9 mouse cellular contexts compared by ENCODE assay signal in genomic region chr2:152142571-152142970, GRCm38 (mm10). TPM values are rescaled to one million over a fixed set of nuclear protein-coding genes. Genes with fewer than 3 reads are reported as not detected.
A peak's percentile ranks its signal among the peaks of the same experiment; 100 is the strongest.
DNase-seq lines count a peak whose midpoint lies in the region; ATAC-seq and TF ChIP-seq lines count a peak whose summit lies in the region.
"Had no signal": no experiment of that assay in that cellular context is flagged by ENCODE, and none has a peak within 500 bp of the region (broad histone marks: within the 10 kb centered on the region; RNA-seq: fewer than 3 reads in every experiment).

No protein-coding gene starts in this region.

- H3K27ac ChIP-seq in forebrain, embryonic 10.5 days: 0 out of 2 replicates have a peak overlapping the region, but pooled peaks have one; percentile 76
- H3K27ac ChIP-seq in forebrain, embryonic 16.5 days (ENCODE audit: low read length): no peak overlapping the region
- no peak overlapping the region for H3K27ac ChIP-seq in lung, postnatal 0 days (ENCODE audit: low read length)
- peak overlapping the region; percentile 85 for H3K27ac ChIP-seq in limb, embryonic 10.5 days
- no peak overlapping the region for H3K27ac ChIP-seq in neural tube, embryonic 15.5 days (replicated peaks)

- no peak for TF ChIP-seq CTCF in lung, postnatal 0 days (IDR thresholded peaks at IDR 0.05)

- peaks cover 44% of the 10 kb centered on the region for H3K4me1 ChIP-seq in forebrain, embryonic 10.5 days
- peaks cover 35% of the 10 kb centered on the region for H3K4me1 ChIP-seq in forebrain, embryonic 16.5 days (replicated peaks; ENCODE audit: control insufficient read depth, insufficient read depth, low read length)
- H3K4me1 ChIP-seq in lung, postnatal 0 days (ENCODE audit: insufficient read depth, low read depth, low read length): peaks cover 10% of the 10 kb centered on the region; the same call in 1 of the 2 replicates
- H3K4me1 ChIP-seq in limb, embryonic 10.5 days: peaks cover 72% of the 10 kb centered on the region
- peaks cover 39% of the 10 kb centered on the region for H3K4me1 ChIP-seq in neural tube, embryonic 15.5 days

- intact Hi-C loops in left cerebral cortex, postnatal 25 days (cut with DNase I): no loop called here

- H3K36me3 ChIP-seq in forebrain, embryonic 10.5 days (replicated peaks): no peaks in the 10 kb centered on the region
- H3K36me3 ChIP-seq in forebrain, embryonic 16.5 days (ENCODE audit: control insufficient read depth, insufficient read depth): no peaks in the 10 kb centered on the region
- H3K36me3 ChIP-seq in lung, postnatal 0 days (ENCODE audit: insufficient read depth, low read length): no peaks in the 10 kb centered on the region
- H3K36me3 ChIP-seq in limb, embryonic 10.5 days: no peaks in the 10 kb centered on the region
- no peaks in the 10 kb centered on the region for H3K36me3 ChIP-seq in neural tube, embryonic 15.5 days

- no peak overlapping the region for H3K4me2 ChIP-seq in forebrain, embryonic 16.5 days (ENCODE audit: low read length)
- H3K4me2 ChIP-seq in lung, postnatal 0 days (replicated peaks; ENCODE audit: low read depth, low read length): peak overlapping the region; percentile 78
- peak overlapping the region; percentile 67 for H3K4me2 ChIP-seq in neural tube, embryonic 15.5 days

- DNase-seq in forebrain, embryonic 10.5 days (ENCODE audit: extremely low spot score, low spot score): no peak
- no peak for DNase-seq in lung, postnatal 0 days (ENCODE audit: low spot score)
- DNase-seq in lung, adult 18-20 months: no peak
- DNase-seq in limb, embryonic 10.5 days (ENCODE audit: low spot score): no peak
- DNase-seq in thymus, postnatal 4 days: no peak
- DNase-seq in left cerebral cortex, postnatal 25 days (ENCODE audit: low spot score in 2 of 2): no peak

- ATAC-seq in forebrain, embryonic 16.5 days: no peak
- ATAC-seq in lung, postnatal 0 days: no peak
- ATAC-seq in neural tube, embryonic 15.5 days (ENCODE audit: low FRiP score): no peak

- H3K4me3 ChIP-seq in forebrain, embryonic 10.5 days: peak overlapping the region; percentile 58
- H3K4me3 ChIP-seq in forebrain, embryonic 16.5 days (replicated peaks; ENCODE audit: low read length): no peak overlapping the region
- peak overlapping the region; percentile 44; the same call in 1 of the 2 replicates for H3K4me3 ChIP-seq in lung, postnatal 0 days (ENCODE audit: low read depth, low read length)
- H3K4me3 ChIP-seq in limb, embryonic 10.5 days: peak overlapping the region; percentile 62
- H3K4me3 ChIP-seq in neural tube, embryonic 15.5 days (replicated peaks): peak overlapping the region; percentile 28; the same call in 1 of the 2 replicates

- no peak for TF ChIP-seq EP300 in lung, postnatal 0 days (IDR thresholded peaks at IDR 0.05)

- H3K27me3 ChIP-seq in forebrain, embryonic 10.5 days (ENCODE audit: poor library complexity, severe bottlenecking): peaks cover 94% of the 10 kb centered on the region
- H3K27me3 ChIP-seq in forebrain, embryonic 16.5 days (replicated peaks; ENCODE audit: control insufficient read depth, insufficient read depth, low read length): peaks cover 28% of the 10 kb centered on the region
- H3K27me3 ChIP-seq in lung, postnatal 0 days (replicated peaks; ENCODE audit: insufficient read depth, low read length): peaks cover 20% of the 10 kb centered on the region; the same call in 1 of the 2 replicates
- H3K27me3 ChIP-seq in limb, embryonic 10.5 days (ENCODE audit: low read depth, poor library complexity, severe bottlenecking): peaks cover 88% of the 10 kb centered on the region
- peaks cover 25% of the 10 kb centered on the region for H3K27me3 ChIP-seq in neural tube, embryonic 15.5 days (replicated peaks)

- H3K9ac ChIP-seq in forebrain, embryonic 16.5 days (replicated peaks; ENCODE audit: low read depth, low read length): no peak overlapping the region
- no peak overlapping the region for H3K9ac ChIP-seq in lung, postnatal 0 days (replicated peaks; ENCODE audit: low read depth)
- H3K9ac ChIP-seq in neural tube, embryonic 15.5 days (replicated peaks): no peak overlapping the region

- H3K9me3 ChIP-seq in forebrain, embryonic 10.5 days: no peaks in the 10 kb centered on the region
- H3K9me3 ChIP-seq in forebrain, embryonic 16.5 days (ENCODE audit: control insufficient read depth, low read length): no peaks in the 10 kb centered on the region
- no peaks in the 10 kb centered on the region for H3K9me3 ChIP-seq in lung, postnatal 0 days (ENCODE audit: low read length)
- no peaks in the 10 kb centered on the region for H3K9me3 ChIP-seq in limb, embryonic 10.5 days (replicated peaks)
- H3K9me3 ChIP-seq in neural tube, embryonic 15.5 days (replicated peaks): no peaks in the 10 kb centered on the region

- 3% methylated on average over 11 of the region's 11 CpGs for WGBS in forebrain, embryonic 10.5 days
- 4% methylated on average over 11 of the region's 11 CpGs for WGBS in forebrain, embryonic 16.5 days
- 3% methylated on average over 10 of the region's 11 CpGs for whole genome bisulfite sequencing in lung, postnatal 0 days
- whole genome bisulfite sequencing in limb, embryonic 10.5 days: 3% methylated on average over 11 of the region's 11 CpGs
- 4% methylated on average over 11 of the region's 11 CpGs for WGBS in neural tube, embryonic 15.5 days

RNA-seq across cellular contexts. Expression of gene Tcf15, which starts 0.8 kb away (rescaled TPM):
- 4.0 and 4.1 TPM in 2 replicates for polyA plus RNA-seq in forebrain, embryonic 10.5 days (2016; fragmentation: Nextera tagmentation; extraction: Ambion mirVana)
- polyA plus RNA-seq in forebrain, embryonic 16.5 days (2015; fragmentation: Nextera tagmentation; extraction: Ambion mirVana): 1.3 and 1.5 TPM in 2 replicates
- polyA plus RNA-seq in lung, postnatal 0 days (2015; fragmentation: Nextera tagmentation; extraction: Ambion mirVana): 2.0 and 3.6 TPM in 2 replicates
- polyA plus RNA-seq in limb, embryonic 10.5 days (2016; fragmentation: Nextera tagmentation; extraction: Ambion mirVana): 27.3 and 29.8 TPM in 2 replicates
- polyA plus RNA-seq in neural tube, embryonic 15.5 days (2015; fragmentation: Nextera tagmentation; extraction: Ambion mirVana): 2.1 and 4.0 TPM in 2 replicates
- total RNA-seq in left cerebral cortex, postnatal 25 days (2021): 1 to 10 TPM in 1 of 2 experiments, under 1 TPM in 1; 0.76 to 1.1 TPM
- total RNA-seq: neutrophil, adult 5-6 weeks had no signal

RNA-seq across cellular contexts. Expression of gene Srxn1, which starts 37.3 kb away (rescaled TPM):
- 14.6 and 14.9 TPM in 2 replicates for polyA plus RNA-seq in forebrain, embryonic 10.5 days (2016; fragmentation: Nextera tagmentation; extraction: Ambion mirVana)
- 11.4 and 13.6 TPM in 2 replicates for polyA plus RNA-seq in forebrain, embryonic 16.5 days (2015; fragmentation: Nextera tagmentation; extraction: Ambion mirVana)
- 8.9 and 9.4 TPM in 2 replicates for polyA plus RNA-seq in lung, postnatal 0 days (2015; fragmentation: Nextera tagmentation; extraction: Ambion mirVana)
- polyA plus RNA-seq in limb, embryonic 10.5 days (2016; fragmentation: Nextera tagmentation; extraction: Ambion mirVana): 8.0 and 9.6 TPM in 2 replicates
- polyA plus RNA-seq in neural tube, embryonic 15.5 days (2015; fragmentation: Nextera tagmentation; extraction: Ambion mirVana): 25.8 and 27.7 TPM in 2 replicates
- total RNA-seq in left cerebral cortex, postnatal 25 days (2021): 10 to 100 TPM; 85.6 to 96.7 TPM

Comparison
In these comparisons a context has a peak if more than half of its experiments do, and no peak if none do; other contexts are left out.
1. H3K27ac ChIP-seq: peak in forebrain, embryonic 10.5 days (single experiment) and limb, embryonic 10.5 days (single experiment); none in forebrain, embryonic 16.5 days (single experiment), lung, postnatal 0 days (single experiment) and neural tube, embryonic 15.5 days (single experiment).